Mouse (Mus musculus): ENCODE measurements around the gene Pdcd11.

GRCm38 (mm10) chr19:47176916-47177505 is 86.4 kb downstream of the Pdcd11 start:
- TF ChIP-seq CTCF (IDR thresholded peaks at IDR 0.05; ENCODE audit: low read depth) = no peak
- TF ChIP-seq EP300 (IDR thresholded peaks at IDR 0.05; ENCODE audit: low read depth) = no peak
